Mouse (Mus musculus) embryonic facial prominence, embryonic 11.5 days (tissue): Measurements from ENCODE around the gene Syvn1. TPM values are rescaled to one million over a fixed set of nuclear protein-coding genes. Genes with fewer than 3 reads are reported as not detected.

Experiments
- ATAC-seq: fragments of 200-750 bp; cut with Nextera tagmentation; replicated peaks from 2 replicates; pipeline ENCODE4 v1.8.0; 2017; ENCODE audit warnings: low read depth; ENCODE audit not compliant: insufficient number of reproducible peaks, low FRiP score, low TSS enrichment
- DNase-seq: peaks from one replicate; pipeline ENCODE4 v3.0.0-alpha.2; 2015; ENCODE audit warnings: low spot score
- H3K27ac ChIP-seq: fragments of 300-500 bp; sonication (generic); replicated peaks from 2 replicates; pipeline ENCODE4 v1.5.1; 2014; ENCODE audit warnings: mild to moderate bottlenecking, low read depth, low read length, control low read depth
- H3K27me3 ChIP-seq: fragments of 300-500 bp; sonication (generic); 2 replicates; pipeline ENCODE4 v1.6.1; 2014; ENCODE audit warnings: mild to moderate bottlenecking, low read length, moderate library complexity, mixed read lengths; ENCODE audit not compliant: control insufficient read depth, insufficient read depth
- H3K36me3 ChIP-seq: fragments of 300-500 bp; sonication (generic); replicated peaks from 2 replicates; pipeline ENCODE4 v1.6.1; 2014; ENCODE audit warnings: low read depth, mild to moderate bottlenecking, low read length, moderate library complexity, mixed read lengths; ENCODE audit not compliant: control insufficient read depth, insufficient read depth
- H3K4me1 ChIP-seq: fragments of 300-500 bp; sonication (generic); 2 replicates; pipeline ENCODE4 v1.6.1; 2014; ENCODE audit warnings: low read length, mixed read lengths; ENCODE audit not compliant: control insufficient read depth, insufficient read depth
- H3K4me2 ChIP-seq: fragments of 300-500 bp; sonication (generic); 2 replicates; pipeline ENCODE4 v1.6.1; 2014; ENCODE audit warnings: low read depth, mild to moderate bottlenecking, control low read depth, low read length, moderate library complexity
- H3K4me3 ChIP-seq: fragments of 300-500 bp; sonication (generic); 2 replicates; pipeline ENCODE4 v1.5.1; 2014; ENCODE audit warnings: low read depth, low read length, control low read depth
- H3K9ac ChIP-seq: fragments of 300-500 bp; sonication (generic); replicated peaks from 2 replicates; pipeline ENCODE4 v1.6.1; 2014; ENCODE audit warnings: mild to moderate bottlenecking, control low read depth, low read length
- H3K9me3 ChIP-seq: fragments of 300-500 bp; sonication (generic); replicated peaks from 2 replicates; pipeline ENCODE4 v1.6.1; 2016; ENCODE audit warnings: mild to moderate bottlenecking, low read length, inconsistent platforms, mixed read lengths; ENCODE audit not compliant: control insufficient read depth
- WGBS: fragments of 180-500 bp; shearing (Covaris S2); extraction: QIAGEN DNeasy Blood & Tissue Kit; methylation state at CpG from one replicate; pipeline ENCODE4 v1.1.7; 2014; 5-methylcytosine and 5-hydroxymethylcytosine counted together
- polyA plus RNA-seq: library from polyadenylated mRNA; unstranded; fragments of >200 nt; fragmentation: Nextera tagmentation; extraction: Ambion mirVana; gene quantifications from 2 replicates; pipeline ENCODE4 v1.2.1, GENCODE M21; 2014

Gene Syvn1
- polyA plus RNA-seq, 1 experiment from 2014 or later = 18.8 TPM

GRCm38 (mm10) chr19:6045366-6046293 is 746 bp upstream of the Syvn1 start:
- Histone ChIP-seq H3K9ac (peak overlapping the region; percentile 92), H3K4me1 (peaks cover 4% of the 10 kb centered on the region; the same call in 1 of the 2 replicates), H3K4me3 (peak overlapping the region; percentile 93), H3K27me3 (no peaks in the 10 kb centered on the region), H3K36me3 (peaks cover 14% of the 10 kb centered on the region), H3K9me3 (no peaks in the 10 kb centered on the region), H3K4me2 (peak overlapping the region; percentile 50), H3K27ac (peak overlapping the region; percentile 72)
- ATAC-seq (peak; percentile 37), DNase-seq (no peak)
- 18% methylated on average over 20 of the region's 20 CpGs for WGBS

- DNase-seq = no peak
Observed at GRCm38 (mm10) chr19:6047154-6047898, 950 bp downstream of the Syvn1 start.

GRCm38 (mm10) chr19:6047899-6048166 is 1.5 kb downstream of the Syvn1 start:
- Histone ChIP-seq H3K4me3 (peak overlapping the region; percentile 93), H3K4me2 (peak overlapping the region; percentile 93), H3K9ac (no peak overlapping the region), H3K9me3 (no peaks in the 10 kb centered on the region), H3K4me1 (peaks cover 4% of the 10 kb centered on the region; the same call in 1 of the 2 replicates), H3K36me3 (peaks cover 17% of the 10 kb centered on the region), H3K27me3 (no peaks in the 10 kb centered on the region), H3K27ac (no peak overlapping the region)
- no peak for ATAC-seq
- DNase-seq = no peak
- WGBS = 86% methylated on average over 8 of the region's 8 CpGs

More at GRCm38 (mm10) chr19:6047154-6047898, 950 bp downstream of the Syvn1 start:
- peaks cover 17% of the 10 kb centered on the region for H3K36me3 ChIP-seq
- H3K9me3 ChIP-seq = no peaks in the 10 kb centered on the region
- peaks cover 4% of the 10 kb centered on the region; the same call in 1 of the 2 replicates for H3K4me1 ChIP-seq
- 2% methylated on average over 44 of the region's 44 CpGs for WGBS
- peak overlapping the region; percentile 93 for H3K4me3 ChIP-seq
- no peak for ATAC-seq
- H3K9ac ChIP-seq = peak overlapping the region; percentile 92
- H3K27me3 ChIP-seq = no peaks in the 10 kb centered on the region
- H3K4me2 ChIP-seq = peak overlapping the region; percentile 93
- H3K27ac ChIP-seq = peak overlapping the region; percentile 99

GRCm38 (mm10) chr19:6048681-6049410 is 2.5 kb downstream of the Syvn1 start:
- 86% methylated on average over 11 of the region's 11 CpGs for WGBS
- H3K9ac ChIP-seq = no peak overlapping the region
- peaks cover 4% of the 10 kb centered on the region; the same call in 1 of the 2 replicates for H3K4me1 ChIP-seq
- ATAC-seq = no peak
- no peaks in the 10 kb centered on the region for H3K9me3 ChIP-seq
- peaks cover 21% of the 10 kb centered on the region for H3K36me3 ChIP-seq
- no peak overlapping the region for H3K4me3 ChIP-seq
- H3K27ac ChIP-seq = no peak overlapping the region
- no peak for DNase-seq
- H3K4me2 ChIP-seq = no peak overlapping the region
- no peaks in the 10 kb centered on the region for H3K27me3 ChIP-seq

DNA sequence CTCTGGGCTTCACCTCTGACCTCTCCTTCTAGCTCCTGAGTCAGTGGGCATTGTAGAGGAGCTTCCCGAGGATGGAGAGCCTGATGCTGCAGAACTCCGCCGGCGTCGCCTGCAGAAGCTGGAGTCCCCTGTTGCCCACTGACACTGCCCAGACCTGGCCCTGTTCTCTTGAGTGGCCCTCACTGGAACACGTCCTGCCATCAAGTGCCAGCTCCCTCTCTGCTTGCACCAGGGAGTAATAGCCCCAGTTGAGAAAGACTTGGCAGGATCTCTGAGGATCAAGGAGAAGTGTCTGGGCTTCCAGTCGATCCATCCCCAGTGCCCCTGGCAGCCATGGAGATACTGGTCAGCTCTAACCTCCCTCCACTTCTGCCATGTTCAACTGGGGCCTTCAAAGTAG is 6.1 kb downstream of the Syvn1 start:
- H3K4me2 ChIP-seq = no peak overlapping the region
- 89% methylated on average over 7 of the region's 7 CpGs for WGBS
- no peak overlapping the region for H3K27ac ChIP-seq
- no peak for ATAC-seq
- no peaks in the 10 kb centered on the region for H3K9me3 ChIP-seq
- H3K4me1 ChIP-seq = peaks cover 4% of the 10 kb centered on the region; the same call in 1 of the 2 replicates
- H3K9ac ChIP-seq = no peak overlapping the region
- peaks cover 22% of the 10 kb centered on the region for H3K36me3 ChIP-seq
- H3K4me3 ChIP-seq = no peak overlapping the region
- H3K27me3 ChIP-seq = no peaks in the 10 kb centered on the region
- no peak for DNase-seq

- DNase-seq (no peak), ATAC-seq (no peak)
- H3K27ac ChIP-seq = no peak overlapping the region
- H3K36me3 ChIP-seq = peaks cover 18% of the 10 kb centered on the region
- no peak overlapping the region for H3K9ac ChIP-seq
- no peaks in the 10 kb centered on the region for H3K9me3 ChIP-seq
- no peak overlapping the region for H3K4me2 ChIP-seq
- no peaks in the 10 kb centered on the region for H3K4me1 ChIP-seq
- WGBS = 89% methylated on average over 5 of the region's 5 CpGs
- no peak overlapping the region for H3K4me3 ChIP-seq
- H3K27me3 ChIP-seq = no peaks in the 10 kb centered on the region
Observed at GRCm38 (mm10) chr19:6054296-6054695, 7.9 kb downstream of the Syvn1 start.

DNA sequence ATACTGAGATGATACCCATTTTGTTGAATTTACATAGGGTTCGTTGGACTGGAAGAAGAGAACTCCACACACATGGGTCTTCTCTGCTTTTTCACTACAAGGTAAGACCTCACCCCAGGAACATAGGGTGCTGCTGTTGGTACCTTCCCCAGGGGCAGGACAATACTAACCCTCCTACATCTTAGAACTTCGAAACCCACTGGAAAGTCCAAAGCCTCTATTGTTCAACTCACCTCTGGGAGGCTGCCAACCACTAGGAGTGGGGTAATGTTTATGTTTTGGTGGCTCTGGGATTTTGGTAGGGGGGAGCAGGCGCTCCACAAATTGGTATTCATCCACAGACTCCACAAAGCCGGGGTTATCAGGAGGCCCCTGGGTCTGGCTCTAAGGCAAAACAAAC is 10.3 kb downstream of the Syvn1 start:
- Histone ChIP-seq H3K4me1 (no peaks in the 10 kb centered on the region), H3K27me3 (no peaks in the 10 kb centered on the region), H3K4me2 (peak overlapping the region; percentile 64), H3K36me3 (peaks cover 5% of the 10 kb centered on the region), H3K9ac (peak overlapping the region; percentile 60), H3K4me3 (peak overlapping the region; percentile 86), H3K27ac (no peak overlapping the region), H3K9me3 (no peaks in the 10 kb centered on the region)
- no peak for DNase-seq
- no peak for ATAC-seq
- 62% methylated on average over 4 of the region's 4 CpGs for WGBS
